Mouse (Mus musculus): ENCODE measurements around the gene Ifit1.
"Not testable (repeated sequence)": the region's sequence is repeated elsewhere in the genome, so short reads cannot be mapped to it uniquely, and the experiment has no call there.

Ifit1 gene

GRCm38 (mm10) chr19:34640623-34641022 lies at the start of gene Ifit1, which contains the start of gene Ifit1bl2:
Ifit1 (plus strand) TSS chr19:34640871.
Ifit1bl2 (minus strand) TSS chr19:34640743.
- DNase-seq (ENCODE audit: low spot score), result no peak

DNA sequence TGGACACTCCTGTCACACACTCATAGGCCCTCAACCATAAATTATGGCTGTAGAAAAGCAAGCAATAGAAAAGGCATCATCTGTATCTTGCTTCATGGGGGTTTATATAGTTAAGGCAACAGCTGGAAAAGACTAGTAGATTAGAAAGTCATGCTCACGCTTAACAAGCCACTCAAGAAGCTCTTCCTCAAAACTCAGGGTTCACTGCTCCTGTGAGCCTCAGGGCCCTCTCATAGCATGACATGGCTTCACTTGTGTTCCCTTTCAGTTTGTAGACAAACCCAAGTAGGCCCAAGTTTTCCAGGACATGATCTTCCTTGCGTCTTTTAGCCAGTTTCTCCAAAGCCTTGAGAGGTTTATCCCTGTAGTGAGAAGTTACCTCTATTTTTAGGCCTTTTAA lies 47.2 kb upstream of the Ifit1 start:
- no peak for DNase-seq (ENCODE audit: low spot score)

GRCm38 (mm10) chr19:34594523-34594922 lies 46.1 kb upstream of the Ifit1 start:
- DNase-seq (ENCODE audit: low spot score), result not testable (repeated sequence)

DNA sequence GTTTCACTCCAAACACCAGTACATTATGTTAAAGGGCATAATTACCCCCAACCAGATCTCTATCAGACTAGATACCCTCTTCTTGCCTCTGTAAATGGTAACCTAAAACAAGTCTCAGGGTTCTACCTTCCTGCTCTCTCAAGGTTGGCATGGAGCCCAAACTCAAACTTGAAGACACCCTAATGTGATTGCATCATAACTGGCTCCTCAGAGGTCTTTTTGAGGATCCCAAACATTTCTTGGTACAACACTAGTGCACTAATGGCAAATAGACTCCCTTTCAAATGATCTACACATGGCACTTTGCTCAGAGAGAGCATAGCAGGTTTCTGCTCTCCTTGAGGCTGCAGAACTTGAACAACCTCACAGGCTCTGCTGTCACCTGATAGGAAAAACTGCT lies 43.9 kb upstream of the Ifit1 start:
- no peak for DNase-seq (ENCODE audit: low spot score)

- DNase-seq (ENCODE audit: low spot score), result peak; percentile 54
Observed at GRCm38 (mm10) chr19:34598341-34598740, 42.3 kb upstream of the Ifit1 start.

- DNase-seq (ENCODE audit: low spot score), result not testable (repeated sequence)
Observed at GRCm38 (mm10) chr19:34599250-34599649, 41.4 kb upstream of the Ifit1 start.

DNA sequence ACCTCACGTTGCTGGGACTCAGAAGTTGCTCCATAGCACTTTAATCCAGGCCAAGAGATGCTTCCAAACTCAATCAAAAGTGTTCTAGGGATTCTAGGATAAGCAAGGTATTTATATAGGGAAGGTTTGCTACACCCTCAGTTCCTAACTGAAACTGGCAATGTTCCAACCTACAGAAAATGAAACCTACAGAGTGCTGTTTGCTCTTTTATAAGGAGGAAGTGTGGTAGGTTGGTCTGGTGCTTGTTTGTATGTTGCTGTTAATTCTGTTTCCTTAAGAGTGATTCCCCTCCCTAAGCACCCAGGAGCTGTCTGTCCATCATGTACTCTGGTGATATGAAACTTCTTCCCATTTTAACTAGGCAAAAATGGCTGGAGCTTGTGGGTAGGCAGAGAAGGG lies 38.8 kb upstream of the Ifit1 start, which contains the start of gene Ifit1bl1:
Ifit1bl1 (minus strand) TSS at position 69 of the 400 bp plus-strand sequence.
- DNase-seq (ENCODE audit: low spot score), result not testable (repeated sequence)

DNA sequence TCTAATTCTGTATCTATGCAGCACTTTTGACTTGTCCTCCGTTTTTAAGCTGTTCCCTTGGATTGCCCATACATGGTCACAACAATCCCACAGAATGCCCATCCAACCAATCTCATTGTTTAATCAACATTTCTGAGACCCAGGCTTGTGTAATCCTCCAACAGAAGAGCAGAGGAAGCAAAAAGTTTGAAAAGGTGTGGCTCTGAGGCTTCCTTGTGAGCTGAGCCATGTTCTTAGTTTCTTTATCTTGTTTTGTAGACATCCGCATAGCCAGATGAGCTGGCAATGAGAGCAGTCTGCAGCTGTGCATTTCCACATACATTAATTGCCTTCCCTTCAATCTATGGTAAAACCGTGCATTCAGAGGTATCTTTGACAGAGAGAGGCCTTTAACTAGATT lies 35.2 kb upstream of the Ifit1 start:
- no peak for DNase-seq (ENCODE audit: low spot score)

DNA sequence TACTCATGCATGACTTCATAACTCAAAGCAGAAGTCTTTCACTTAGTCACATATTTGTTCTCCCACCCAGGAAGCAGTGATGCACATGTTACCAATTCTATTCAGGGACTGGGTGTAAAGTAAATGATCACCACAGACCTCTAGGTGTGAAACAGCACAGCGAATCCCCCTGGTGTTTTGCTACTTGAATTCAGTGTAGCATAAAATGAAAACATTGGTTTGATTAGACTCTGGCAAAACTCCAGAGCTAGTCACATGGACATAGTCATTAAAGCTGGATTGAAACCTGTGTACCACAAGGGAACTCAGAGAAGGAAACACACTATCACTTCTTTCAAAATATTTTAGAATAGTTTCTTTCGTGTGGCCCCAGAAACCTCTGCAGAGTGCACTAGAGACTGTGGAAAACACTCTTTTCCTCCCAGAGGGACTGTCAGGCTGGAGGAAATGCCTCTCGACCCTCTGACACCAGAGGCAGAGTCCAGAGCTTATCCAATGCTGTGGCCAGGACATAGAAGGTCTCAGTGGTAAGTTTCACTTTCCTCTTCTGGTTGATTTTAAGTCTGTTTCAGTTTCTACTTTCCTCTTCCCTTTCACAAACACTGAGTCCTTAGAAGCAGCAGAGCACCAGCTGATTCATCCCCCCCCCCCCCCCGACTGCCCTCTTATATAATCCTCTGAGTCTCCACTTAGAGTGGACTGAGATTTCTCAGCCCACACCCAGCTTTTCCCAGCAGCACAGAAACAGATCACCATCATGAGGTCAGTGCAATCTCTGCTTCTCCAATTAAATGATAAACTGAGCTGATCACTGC lies 33.2 kb upstream of the Ifit1 start, which contains the start of gene Ifit3b:
Ifit3b (plus strand) TSS at position 734 of the 815 bp plus-strand sequence.
- DNase-seq (ENCODE audit: low spot score), result not testable (repeated sequence)

DNA sequence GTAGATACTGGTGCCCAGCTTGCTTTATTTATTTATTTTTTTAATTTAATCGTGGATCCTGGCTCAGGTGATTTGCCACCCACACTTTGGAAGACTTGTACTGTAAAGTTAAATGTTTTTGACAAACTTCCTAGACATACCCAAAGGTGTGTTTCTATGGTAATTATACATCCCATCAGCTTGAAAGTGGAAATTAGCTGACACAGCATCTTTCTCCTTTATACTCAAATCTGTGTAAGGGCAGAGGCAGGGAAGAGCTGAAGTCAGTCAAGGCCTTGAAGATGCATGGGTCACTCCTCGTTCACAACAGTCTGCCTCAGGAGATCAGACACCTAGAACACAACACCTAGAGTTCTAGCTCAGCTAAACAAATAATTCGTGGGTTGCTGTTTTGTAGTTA lies 30.6 kb upstream of the Ifit1 start:
- not testable (repeated sequence) for DNase-seq (ENCODE audit: low spot score)

DNA sequence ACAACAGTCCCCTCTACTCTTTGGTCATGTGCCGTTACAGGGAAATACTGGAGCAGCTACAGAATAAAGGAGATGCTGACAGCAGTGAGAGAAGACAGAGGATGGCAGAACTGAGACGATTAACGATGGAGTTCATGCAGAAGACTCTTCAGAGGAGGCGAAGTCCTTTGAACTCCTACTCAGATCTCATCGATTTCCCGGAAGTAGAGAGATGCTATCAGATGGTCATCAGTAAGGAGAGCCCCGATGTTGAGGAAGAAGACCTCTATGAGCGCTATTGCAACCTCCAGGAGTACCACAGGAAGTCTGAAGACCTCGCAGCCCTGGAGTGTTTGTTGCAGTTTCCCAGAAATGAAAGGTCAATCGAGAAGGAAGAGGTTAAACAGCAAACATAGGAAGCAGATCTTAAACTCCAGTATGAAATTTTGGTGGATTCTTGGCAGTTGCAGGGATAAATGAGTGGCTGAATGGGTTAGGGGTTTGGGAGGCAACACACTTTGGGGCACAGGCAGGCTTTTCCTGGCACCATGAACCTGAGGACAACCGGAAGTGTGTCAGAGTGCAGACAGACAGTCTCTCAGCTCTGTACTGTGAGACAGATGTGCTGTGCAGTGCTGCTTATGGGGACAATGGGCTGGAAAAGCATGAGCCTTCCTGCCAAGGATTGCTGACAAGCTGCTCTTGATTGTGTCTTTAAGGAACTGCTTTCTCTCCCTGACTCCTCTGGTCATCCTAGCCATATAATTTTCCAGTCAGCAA lies 28.2 kb upstream of the Ifit1 start:
- not testable (repeated sequence) for DNase-seq (ENCODE audit: low spot score)

GRCm38 (mm10) chr19:34620871-34621270 lies 19.8 kb upstream of the Ifit1 start:
- no peak for DNase-seq (ENCODE audit: low spot score)

DNA sequence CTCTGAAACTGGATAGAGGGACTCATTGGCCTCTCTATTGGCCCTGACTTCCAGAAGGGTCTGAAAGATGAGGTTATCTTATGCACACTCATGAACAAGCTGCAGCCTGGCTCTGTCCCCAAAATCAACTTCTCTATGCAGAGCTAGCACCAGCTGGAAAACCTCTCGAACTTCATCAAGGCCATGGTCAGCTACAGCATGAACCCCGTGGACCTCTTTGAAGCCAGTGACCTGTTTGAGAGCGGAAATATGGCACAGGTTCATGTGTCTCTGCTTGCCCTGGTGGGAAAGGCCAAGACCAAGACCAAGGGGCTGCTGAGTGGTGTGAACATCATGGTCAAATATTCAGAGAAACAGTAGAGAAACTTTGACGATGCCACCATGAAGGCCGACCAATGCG lies 16.9 kb upstream of the Ifit1 start:
- DNase-seq (ENCODE audit: low spot score), result no peak

DNA sequence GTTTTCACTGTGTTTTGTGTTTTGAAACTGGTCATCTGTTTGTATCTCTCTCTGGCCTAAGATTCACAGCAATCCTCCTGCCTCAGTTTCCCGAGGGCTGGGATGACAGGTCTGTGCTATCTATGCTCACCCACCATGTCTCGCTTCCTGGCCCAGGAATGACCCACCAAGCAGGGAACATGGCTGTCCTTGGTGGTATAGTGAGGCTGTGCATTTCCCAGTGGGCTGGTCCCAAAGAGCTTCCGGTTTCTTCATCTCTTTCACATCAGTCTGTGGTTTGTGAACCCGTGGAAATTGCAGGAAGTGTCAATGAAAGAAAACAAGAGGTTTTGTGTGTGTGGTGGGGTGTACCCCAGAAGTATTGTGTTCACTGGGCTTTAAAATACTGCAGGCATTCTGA lies 16.0 kb upstream of the Ifit1 start:
- DNase-seq (ENCODE audit: low spot score), result no peak

- no peak for DNase-seq (ENCODE audit: low spot score)
Observed at GRCm38 (mm10) chr19:34627496-34627895, 13.2 kb upstream of the Ifit1 start.

GRCm38 (mm10) chr19:34631487-34631886 lies 9.2 kb upstream of the Ifit1 start:
- no peak for DNase-seq (ENCODE audit: low spot score)

- no peak for DNase-seq (ENCODE audit: low spot score)
Observed at GRCm38 (mm10) chr19:34633484-34633883, 7.2 kb upstream of the Ifit1 start.

DNA sequence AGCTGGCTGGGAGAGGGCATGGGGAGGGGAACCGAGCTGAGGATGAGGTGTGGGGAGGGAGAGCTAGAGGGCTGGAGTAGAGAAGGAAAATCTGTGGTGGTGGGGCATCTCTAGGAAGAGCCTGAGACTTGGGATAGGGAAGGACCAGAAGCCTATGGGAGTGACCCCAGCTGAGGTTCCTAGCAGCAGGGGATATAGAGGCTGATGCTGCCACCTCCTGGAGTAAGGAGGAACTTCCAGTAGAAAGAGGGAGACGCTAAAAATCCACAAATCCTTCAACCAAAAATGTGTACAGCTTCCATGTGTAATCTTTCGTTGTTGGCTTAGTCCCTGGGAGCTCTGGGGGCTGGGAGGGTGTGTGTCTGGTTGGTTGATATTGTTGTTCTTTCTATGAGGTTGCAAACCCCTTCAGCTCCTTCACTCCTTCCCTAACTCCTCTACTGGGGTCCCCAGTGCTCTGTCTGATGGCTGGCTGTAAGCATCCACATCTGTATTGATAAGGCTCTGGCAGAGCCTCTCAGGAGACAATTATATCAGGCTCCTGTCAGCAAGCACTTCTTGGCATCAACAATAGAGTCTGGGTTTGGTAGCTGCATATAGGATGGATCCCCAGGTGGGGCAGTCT lies 3.6 kb upstream of the Ifit1 start:
- DNase-seq (ENCODE audit: low spot score), result no peak

GRCm38 (mm10) chr19:34642616-34643015 lies 1.9 kb downstream of the Ifit1 start:
- DNase-seq (ENCODE audit: low spot score), result no peak

DNA sequence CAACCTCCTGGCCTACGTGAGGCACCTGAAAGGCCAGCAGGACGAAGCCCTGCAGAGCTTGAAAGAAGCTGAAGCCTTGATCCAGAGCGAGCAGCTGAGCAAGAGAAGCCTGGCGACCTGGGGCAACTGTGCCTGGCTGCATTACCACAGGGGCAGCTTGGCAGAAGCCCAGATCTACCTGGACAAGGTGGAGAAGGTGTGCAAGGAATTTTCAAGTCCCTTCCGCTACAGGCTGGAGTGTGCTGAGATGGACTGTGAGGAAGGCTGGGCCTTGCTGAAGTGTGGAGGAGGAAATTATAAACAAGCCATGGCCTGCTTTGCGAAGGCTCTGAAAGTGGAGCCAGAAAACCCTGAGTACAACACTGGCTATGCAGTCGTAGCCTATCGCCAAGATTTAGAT lies 7.0 kb downstream of the Ifit1 start:
- DNase-seq (ENCODE audit: low spot score), result not testable (repeated sequence)

DNA sequence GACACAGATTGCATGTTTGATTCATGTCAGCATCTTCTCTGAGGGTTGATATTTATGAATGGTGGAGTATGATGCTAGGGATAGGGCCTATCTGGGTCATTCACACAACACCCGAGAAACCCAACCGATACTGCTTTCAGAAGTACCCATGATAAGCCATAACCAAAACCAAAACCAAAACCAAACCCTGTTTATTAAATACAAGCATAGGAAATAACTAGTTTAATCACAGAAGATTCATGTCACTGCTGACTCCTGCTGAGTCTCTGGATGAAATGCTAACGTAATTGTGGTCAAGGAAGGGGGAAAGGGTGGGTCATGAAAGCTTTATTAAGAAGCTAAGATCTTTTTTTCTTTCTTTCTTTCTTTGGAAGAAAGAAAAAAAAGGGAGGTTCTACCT lies 9.6 kb downstream of the Ifit1 start:
- DNase-seq (ENCODE audit: low spot score), result no peak

- no peak for DNase-seq (ENCODE audit: low spot score)
Observed at GRCm38 (mm10) chr19:34650997-34651396, 10.3 kb downstream of the Ifit1 start.
